Mouse (Mus musculus): ENCODE results near the gene Gm30302.
A peak's percentile ranks its signal among the peaks of the same experiment; 100 is the strongest.
"Not testable (repeated sequence)": the region's sequence is repeated elsewhere in the genome, so short reads cannot be mapped to it uniquely, and the experiment has no call there.

Gene Gm30302

DNA sequence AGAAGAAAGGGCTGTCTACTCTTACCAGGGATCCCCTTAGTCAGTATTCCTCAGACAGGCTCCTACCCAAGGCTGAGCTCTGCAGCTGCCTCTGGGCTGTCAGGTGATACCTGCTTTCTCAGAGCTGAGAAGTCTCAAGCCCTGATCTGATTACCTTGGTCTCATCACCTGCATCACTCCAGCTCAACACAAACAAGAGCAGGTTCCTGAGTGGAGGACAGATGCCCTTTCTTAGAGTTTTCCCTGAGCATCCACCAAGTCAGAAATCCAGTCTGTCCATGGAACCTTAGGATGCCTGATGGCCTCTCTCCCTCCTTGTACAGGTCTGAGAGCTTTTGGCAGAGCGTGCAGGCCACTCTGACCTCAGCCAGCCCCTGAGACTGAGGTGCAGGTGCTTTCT, at the start of gene Gm30302:
Gene Gm30302, minus strand, starts transcription at position 101 of the 400 bp plus-strand sequence.
- DNase-seq (ENCODE audit: low spot score in 2 of 2): no peak

DNA sequence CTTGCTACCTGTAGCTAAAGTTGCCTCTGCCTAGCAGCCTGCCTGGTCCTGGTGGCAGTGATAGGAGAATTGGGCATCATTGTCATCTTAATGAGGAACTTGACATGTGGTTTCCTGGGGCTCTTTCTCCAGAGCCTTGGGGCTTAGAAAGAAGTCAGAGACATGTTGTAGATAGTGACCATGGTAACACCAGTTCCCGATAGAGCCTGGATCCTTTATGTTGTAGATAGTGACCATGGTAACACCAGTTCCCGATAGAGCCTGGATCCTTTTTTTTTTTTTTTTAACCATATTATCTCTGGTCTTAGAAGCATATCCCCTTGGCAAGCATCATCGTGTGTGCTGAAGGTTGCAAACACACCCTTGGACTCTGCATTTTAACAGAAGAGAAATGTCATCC, 48.0 kb upstream of the Gm30302 start:
- peak in 1 of 2 experiments; percentile 6 for DNase-seq (ENCODE audit: low spot score in 2 of 2)

DNA sequence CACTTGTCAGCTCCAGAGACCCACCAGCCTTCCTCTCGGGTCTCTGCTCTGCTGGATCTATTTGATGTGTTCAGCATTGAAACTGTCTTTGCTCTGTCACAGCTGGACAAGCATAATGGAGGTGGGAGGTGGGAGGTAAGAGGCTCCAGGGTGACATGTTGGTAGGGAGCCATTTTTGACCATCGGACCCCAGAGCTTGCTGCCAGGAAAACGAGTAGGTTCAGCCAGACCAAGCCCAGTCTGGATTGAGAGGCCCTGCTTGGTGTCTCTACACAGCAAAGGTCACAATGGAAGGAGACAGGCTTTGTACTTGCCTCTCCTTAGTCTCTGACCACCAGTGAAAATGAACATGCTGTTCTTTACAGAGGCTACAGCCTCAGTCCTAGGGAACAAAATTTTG, 47.3 kb upstream of the Gm30302 start:
- DNase-seq (ENCODE audit: low spot score in 2 of 2): peak; percentile 11 to 36

DNA sequence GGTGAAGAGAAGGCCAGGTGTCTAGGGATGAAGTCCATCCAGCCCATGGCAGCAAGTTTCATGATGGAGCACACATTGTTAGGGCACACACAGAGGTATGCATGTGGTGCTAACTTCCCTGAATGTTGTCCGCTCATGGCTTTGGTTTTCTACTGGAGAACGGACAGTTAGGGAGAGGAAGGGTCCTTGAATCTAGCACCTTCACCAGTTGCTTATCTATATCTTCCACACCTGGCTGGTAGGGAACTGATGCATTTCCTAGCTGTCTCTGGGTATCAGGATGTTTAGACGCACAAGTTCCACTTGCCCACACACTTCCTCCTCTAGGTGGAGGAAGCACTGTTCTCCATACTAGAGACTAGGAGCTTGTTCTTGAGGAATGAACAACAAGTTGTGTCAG, 46.9 kb upstream of the Gm30302 start:
- DNase-seq (ENCODE audit: low spot score in 2 of 2): no peak

DNA sequence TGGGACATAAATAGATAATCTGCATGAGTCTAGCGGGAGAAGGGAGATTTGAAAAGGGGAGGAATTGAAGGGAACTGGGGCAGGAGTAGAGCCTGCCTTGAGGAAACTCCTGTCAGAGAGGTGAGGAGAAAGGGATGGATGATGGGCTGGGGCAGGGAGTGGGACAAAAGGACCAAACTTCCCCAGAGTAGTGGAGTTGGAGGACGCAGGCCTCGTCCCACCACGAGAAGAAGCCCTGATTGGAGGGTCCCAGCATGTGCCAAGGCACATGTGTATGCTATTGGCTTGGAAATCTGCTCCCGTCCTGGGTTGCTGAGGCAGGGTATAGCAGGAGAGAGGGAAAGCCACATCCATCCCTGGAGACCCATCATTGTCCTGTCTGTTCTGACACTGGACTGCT, 45.3 kb upstream of the Gm30302 start:
- peak in 1 of 2 experiments; percentile 53 for DNase-seq (ENCODE audit: low spot score in 2 of 2)

DNA sequence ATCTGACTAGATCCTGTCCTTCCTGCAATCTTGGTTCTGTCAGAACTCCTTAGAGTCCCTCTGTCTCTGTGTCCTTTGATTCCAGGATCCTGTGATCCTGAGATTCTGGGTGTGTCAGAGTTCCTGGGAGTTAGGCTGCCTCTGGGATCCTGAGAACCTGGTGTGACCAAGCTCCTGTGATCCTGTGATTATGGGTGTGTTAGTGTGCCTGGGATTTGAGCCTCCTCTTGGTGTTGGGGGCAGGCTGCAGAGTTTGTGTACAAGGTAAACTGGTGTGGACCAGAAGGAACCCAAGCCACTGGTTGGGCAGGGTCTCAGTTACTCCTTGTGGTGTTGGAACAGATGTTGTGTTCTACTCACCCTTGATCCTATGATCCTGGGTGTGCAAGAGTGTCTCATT, 42.4 kb upstream of the Gm30302 start:
- DNase-seq (ENCODE audit: low spot score in 2 of 2): peak in 1 of 2 experiments; percentile 43

DNA sequence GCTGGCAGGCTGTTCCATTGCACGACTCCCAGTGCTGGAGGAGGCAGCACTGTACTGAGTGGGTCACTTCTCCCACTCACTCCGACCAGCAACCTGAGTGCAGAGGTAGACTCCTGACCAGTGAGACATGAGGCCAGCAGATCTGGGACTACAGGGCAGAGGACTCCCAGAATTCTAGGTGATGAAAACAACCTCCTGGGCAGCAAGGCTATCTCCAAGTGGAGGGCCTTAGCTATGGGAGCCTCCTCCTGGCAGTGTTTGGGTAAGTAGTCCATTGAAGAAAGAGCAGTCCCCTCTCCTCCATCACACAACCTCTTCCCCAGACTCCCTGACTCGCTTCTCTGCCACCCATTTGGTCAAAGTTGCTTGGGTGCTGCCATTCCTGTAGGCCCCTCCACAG, 31.6 kb upstream of the Gm30302 start:
- DNase-seq (ENCODE audit: low spot score in 2 of 2): peak in 1 of 2 experiments; percentile 54

DNA sequence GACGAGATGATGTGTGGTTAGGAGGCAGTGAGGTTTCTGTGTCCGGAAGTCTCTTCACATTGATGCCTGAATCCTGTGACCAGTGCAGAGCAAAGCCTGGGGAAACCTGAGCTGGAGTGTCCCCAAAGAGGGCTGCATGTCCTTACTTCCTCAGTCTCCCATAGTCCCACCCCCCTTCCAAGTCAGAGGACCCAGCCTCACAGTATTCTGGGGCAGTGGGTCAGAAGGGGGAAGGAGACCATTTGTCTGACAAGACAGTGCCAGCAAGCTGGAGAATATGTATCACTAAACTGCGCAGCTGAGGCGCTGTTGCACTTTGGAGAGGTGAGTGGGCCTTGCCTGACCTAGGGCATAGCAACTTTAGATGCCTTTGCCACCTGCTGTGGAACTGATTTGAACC, 26.5 kb upstream of the Gm30302 start:
- peak in 1 of 2 experiments; percentile 51 for DNase-seq (ENCODE audit: low spot score in 2 of 2)

DNA sequence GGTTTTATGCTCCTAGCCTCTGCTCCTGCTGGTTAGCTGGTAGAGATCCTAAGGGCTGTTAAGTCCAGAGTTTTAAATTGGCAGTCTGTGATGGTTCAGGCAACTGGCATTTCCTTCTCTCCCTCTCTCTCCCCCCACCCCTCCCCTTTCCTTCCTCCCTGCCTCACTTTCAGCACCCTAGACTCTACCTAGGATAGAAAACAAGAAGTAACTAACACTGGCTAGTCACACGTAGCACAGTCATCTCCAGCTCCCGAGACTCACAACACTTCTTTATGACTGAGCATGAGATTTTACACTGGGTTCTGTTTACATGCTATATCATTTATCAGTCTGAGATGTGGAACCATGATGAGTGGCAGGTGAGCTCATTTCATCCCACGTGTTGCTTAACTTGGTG, 16.2 kb upstream of the Gm30302 start:
- no peak for DNase-seq (ENCODE audit: low spot score in 2 of 2)

DNA sequence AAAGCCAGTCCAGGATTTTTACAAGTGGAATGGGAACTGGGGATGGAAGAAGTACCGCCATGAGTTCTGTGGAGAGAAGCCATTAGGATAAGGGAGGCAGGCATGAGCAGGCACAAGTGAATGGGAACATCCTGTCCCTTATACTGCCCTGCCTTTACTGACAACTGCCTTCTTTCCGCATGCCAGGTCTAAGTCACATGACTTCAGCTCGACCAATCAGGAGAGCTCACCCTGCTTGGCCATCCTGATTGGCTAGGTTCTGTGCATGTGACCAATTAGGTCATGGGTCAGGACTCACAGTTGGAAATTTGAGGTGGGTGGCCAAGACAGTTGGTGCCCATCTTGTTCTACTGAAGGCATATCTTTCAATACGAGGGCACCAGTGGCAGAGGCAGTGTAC, 15.6 kb upstream of the Gm30302 start:
- DNase-seq (ENCODE audit: low spot score in 2 of 2): no peak

DNA sequence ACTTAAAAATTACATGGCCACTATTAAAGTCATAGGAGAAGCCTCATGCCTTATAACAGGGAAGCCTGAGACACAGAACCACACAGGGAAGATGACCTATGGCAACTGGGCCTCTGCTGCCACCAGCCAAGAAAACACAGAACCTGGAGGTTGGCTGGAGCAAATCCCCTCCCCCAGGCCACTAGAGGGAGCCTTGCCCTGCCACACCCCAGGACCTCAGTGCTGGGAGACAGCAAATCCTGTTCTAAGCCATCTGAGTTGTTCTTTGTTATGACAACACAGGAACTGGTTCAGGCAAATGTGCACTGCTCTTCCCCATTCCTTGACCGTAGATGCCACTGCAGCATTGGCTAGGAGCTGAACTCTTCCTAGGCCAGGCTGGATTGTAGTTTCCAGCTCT, 8.3 kb upstream of the Gm30302 start:
- no peak for DNase-seq (ENCODE audit: low spot score in 2 of 2)

DNA sequence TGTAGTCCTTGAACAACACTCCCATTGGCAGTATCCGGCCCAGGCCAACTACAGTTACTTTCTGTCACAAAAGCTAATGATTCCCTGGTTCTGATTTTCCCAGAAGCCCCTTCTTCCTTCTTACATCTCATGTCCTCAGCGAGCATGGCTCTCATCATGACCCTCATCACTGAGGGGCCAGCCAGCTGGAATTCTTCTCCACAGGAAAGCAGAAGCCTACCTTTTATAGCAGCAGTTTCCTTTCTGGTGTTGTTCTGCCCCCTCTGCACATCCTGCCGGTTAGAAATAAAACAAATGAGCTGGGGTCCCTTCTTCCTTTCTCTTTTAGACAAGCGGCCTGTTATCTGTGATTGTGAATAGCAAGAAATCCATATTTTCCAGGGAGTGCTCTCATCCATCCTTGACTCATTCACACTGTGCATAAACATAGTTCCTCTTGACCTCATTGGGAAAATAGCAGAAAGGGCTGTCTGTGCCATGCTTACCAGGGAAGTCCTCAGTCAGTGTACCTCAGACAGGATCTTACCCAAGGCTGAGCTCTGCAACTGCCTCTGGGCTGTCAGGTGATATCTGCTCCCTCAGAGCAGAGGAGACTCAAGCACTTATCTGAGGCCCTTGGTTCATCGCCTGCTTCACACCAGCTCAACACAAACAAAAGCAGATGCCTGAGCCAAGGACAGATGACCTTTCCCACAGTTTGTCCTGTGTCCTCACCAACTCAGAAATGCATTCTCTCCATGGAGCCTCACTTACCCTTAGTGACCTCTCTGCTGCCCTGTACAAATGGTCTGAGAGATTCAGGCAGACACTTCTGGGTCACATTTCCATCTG, 10.0 kb downstream of the Gm30302 start:
- DNase-seq (ENCODE audit: low spot score in 2 of 2): no peak

DNA sequence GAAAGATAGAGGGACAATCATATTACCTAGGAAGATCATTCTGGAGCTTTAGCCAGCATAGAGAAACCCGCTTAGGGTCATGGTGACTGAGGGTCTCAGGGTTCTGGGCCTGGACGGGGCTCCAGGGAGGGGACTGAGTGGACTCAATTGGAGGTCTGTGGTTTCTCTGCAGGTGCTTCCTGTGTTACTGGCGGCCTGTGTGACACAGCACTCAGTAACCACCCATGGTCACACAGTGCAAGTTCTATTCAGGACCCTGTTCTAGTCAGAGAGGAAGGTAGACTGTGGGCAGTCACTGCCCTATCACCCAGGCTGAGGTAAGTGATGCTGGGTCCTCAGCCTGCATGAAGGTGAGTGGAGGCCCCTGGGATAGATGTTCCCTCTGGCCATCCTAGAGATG, 14.9 kb downstream of the Gm30302 start:
- no peak for DNase-seq (ENCODE audit: low spot score in 2 of 2)

DNA sequence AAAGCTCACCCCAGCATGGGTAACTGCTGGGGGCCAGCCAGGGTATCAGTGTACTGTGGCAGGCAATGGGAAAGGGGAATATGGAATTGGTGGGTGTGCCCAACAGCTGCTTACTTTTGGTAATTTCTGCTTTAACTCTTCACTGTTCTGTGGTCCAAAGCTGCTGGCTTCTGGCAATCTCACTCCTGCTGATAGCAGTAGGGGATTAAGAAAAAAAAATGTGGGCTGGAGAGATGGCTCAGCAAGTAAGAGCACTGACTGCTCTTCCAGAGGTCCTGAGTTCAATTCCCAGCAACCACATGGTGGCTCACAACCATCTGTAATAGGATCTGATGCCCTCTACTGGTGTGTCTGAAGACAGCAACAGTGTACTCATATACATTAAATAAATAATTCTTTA, 27.3 kb downstream of the Gm30302 start:
- not testable (repeated sequence) for DNase-seq (ENCODE audit: low spot score in 2 of 2)

DNA sequence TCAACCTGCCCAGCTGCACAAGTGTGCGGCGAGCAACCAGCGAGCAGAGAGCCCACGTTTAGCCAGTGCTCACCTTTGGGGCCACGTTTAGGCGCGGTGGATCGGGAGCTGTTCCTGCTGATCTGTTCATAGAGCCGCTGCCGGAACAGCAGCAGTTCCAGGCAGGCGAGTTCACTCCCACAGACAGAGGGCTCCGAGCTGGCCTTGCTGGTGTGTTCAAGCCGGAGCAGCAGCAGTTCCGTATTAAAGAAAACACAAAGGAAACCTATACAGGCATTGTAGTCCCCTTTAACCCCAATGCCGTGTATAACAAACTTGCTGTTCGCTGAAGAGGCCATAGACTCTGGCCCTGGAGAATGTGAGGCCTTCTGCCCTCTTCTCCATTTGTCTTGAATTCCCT, 29.7 kb downstream of the Gm30302 start:
- no peak for DNase-seq (ENCODE audit: low spot score in 2 of 2)

DNA sequence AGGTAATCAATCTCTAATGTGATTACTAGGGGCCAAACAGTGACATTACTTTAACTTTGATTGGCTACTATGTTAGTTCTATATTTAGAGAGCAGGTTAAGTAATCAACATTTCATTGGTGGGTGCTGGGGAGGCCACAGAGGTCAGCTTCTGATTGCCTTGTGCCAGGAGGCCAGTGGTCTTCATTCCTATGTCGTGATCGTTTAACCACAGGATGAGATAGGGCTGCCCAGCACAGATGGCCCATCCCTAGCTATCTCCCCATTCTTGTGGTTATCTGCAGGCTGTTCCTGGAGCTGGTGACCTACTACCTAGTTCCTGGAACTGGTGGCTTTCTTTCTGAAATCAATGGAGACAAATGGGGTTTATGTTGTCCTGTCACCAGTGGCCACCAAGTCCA, 30.8 kb downstream of the Gm30302 start:
- DNase-seq (ENCODE audit: low spot score in 2 of 2): no peak

DNA sequence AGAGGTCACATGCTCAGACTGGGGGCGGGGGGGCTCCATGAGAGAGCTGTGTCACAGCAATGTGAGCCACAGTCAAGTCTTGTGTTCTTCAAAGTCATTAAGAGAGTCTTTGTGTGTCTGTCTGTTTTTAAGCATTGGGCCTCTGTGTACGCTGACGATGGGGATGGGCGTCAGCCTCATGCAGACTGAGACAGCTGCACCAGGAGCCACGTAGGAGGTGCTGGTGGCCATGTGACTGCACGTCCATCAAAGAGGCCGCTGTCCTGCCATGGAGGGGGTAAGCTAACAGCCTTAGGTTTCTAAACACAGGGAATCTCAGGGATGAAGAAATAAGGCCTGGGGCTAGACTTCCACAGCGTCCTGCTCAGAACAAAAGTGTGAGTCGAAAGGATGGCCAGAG, 32.5 kb downstream of the Gm30302 start:
- DNase-seq (ENCODE audit: low spot score in 2 of 2): no peak

DNA sequence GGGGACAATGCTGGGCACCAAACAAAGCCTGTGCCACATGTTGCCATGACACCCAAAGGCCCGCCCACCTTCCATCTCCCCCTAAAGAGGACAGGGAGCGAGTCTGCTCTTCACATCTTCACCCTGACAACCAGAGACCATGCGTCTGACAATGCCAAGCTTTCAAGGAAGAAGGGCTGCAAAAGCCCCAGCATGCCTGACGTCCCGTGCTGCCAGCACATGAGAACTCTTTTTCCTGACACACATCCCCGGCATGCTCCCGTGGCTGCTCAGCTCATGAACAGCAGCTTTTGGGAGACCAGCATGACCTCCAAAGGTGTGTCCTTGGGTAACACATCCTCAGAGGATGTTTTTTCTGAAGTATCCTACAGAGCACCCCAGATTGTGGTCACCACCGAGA, 33.5 kb downstream of the Gm30302 start:
- no peak for DNase-seq (ENCODE audit: low spot score in 2 of 2)

DNA sequence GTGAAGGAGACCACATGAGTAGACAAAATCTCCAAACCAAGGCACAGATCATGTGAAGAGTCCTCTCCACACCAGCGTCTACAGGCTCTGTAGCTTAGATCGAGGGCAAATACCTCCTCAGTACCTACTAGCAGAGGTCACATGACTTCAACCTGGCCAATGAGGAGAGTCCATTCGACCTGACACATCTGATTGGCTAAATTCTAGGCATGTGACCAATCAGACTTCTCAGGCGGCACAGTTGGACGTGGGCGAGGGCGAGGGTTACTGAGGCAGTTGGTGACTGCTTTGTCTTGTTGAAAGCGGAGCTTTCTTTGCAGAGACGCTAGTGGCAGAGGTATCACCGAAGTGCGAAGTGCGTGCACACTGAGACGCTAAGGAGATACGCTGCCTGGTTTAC, 36.6 kb downstream of the Gm30302 start:
- no peak for DNase-seq (ENCODE audit: low spot score in 2 of 2)

DNA sequence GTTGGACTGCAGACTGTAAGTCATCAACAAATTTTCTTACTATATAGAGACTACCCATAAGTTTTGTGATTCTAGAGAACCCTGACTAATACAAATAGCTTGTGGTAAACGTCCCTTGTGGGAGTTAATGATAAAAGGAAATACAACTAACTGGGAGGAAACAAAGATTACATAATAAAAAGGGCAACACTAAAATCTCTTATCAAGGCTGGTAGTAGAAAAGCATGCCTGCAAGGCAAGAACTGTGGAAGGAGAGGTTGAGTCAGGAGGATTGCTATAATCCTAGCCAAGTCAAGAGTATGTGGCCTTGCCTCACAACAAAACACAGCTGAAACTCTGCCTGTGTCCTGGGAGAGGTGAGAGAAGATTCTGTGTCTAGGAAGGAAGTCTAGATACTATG, 38.1 kb downstream of the Gm30302 start:
- no peak for DNase-seq (ENCODE audit: low spot score in 2 of 2)

DNA sequence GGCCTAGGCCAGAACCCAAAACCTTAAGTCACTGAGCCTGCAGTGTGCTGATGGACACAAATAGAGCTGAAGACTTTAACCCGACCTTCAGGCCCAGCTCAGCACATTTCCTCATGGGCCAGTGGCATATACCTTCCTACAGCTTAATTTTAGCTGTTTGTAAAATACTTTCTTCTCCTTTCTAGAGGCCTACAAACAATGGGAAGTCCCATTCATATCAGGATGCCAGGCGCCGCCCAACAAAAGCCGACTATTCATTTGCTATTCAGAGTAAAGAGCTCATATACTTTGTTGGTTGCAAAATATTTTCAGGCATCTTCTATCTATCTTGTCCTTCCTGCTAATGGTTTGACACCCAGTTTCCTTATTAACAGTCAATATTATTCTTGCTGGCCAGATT, 40.8 kb downstream of the Gm30302 start:
- DNase-seq (ENCODE audit: low spot score in 2 of 2): no peak

DNA sequence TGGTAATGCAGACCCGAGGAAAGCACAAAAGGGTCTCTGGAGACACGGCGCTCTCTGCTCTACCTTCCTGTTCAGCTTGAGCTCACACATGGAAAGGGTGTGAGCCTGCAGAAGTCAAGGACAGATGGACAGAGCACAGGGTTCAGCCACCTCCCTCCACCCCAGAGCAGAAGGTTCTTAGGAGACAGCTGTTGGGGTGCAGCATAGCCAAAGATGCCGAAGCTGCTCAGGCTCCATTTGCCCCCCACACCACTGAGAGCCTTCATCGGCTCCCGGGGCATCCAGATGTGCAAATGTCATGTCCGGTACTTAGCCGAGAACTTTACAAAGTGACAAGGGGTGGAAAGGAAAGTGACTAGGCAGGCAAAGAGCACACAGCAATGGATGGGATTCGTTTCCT, 42.2 kb downstream of the Gm30302 start:
- no peak for DNase-seq (ENCODE audit: low spot score in 2 of 2)

DNA sequence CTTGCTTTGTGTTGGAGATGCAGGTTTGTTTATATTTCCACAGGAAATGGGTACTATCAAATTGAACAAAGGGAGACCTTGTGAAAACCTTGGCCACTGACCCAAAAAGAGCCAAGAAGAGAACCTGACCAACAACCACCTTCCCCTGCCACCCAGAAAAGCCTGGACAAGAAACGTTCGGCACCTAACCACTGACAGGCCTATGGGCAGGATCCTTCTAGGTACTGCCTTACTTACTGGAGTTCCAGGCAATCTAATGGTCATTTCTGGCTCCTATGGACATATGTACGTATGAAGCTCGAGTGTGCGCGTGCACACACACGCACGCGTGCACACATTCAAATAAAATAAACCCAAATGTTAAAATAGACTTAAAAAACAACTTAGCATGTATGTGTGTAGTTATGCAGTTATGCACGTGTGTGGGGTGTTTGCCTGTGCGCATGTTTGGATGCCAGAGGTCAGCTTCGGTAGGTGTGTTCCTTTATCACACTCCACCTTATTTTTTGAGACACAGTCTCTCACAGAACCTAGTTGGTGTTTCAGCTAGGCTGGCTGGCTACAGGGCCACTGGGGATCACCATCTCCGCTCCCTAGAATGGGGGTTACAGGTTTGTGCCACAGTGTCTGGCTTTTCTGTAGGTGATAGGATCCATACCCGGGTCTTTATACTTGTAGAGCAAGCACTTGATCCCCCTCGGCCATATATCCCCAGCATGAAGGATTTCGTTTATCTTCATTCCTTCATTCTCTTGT, 57.3 kb downstream of the Gm30302 start:
- no peak for DNase-seq (ENCODE audit: low spot score in 2 of 2)

Measured in urinary bladder, postnatal 4 days (tissue).